Mouse (Mus musculus): Measurements from ENCODE around the gene Tma7. TPM values are rescaled to one million over a fixed set of nuclear protein-coding genes. Genes with fewer than 3 reads are reported as not detected.
A peak's percentile ranks its signal among the peaks of the same experiment; 100 is the strongest.

Gene Tma7
- polyA plus RNA-seq, 1 experiment from 2014 or later: 663 TPM

DNA sequence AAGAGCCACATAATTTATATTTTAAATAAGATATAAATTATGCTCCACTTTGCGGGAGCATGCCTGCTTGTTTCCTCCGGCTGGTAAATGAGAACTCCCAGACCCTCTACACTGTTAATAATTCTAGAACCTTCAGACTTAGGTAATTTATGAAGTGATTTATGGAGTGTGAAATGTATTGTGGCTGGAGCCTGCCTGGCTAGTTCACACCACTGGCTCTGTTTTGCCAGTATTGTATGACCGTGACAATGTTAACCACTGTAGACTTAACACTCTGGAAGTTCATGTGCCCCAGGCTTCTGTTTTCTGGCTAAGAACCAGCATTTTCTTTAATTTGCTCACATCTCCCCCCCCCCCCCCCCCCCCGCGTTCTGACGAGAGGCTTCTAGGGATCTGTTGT lies 25.0 kb upstream of the Tma7 start:
- Histone ChIP-seq H3K36me3 (ENCODE audit: control insufficient read depth, insufficient read depth, low read length) (peaks cover 43% of the 10 kb centered on the region), H3K4me1 (ENCODE audit: control insufficient read depth, insufficient read depth, low read depth, low read length) (peaks cover 4% of the 10 kb centered on the region; the same call in 1 of the 2 replicates), H3K9ac (ENCODE audit: low read depth, low read length) (no peak overlapping the region), H3K27ac (ENCODE audit: low read depth, low read length) (no peak overlapping the region), H3K4me3 (ENCODE audit: low read length) (no peak overlapping the region), H3K9me3 (ENCODE audit: control insufficient read depth, low read length) (no peaks in the 10 kb centered on the region), H3K27me3 (replicated peaks; ENCODE audit: control insufficient read depth, insufficient read depth, low read length) (no peaks in the 10 kb centered on the region), H3K4me2 (ENCODE audit: low read length) (no peak overlapping the region)
- WGBS: 76% methylated on average over 3 of the region's 6 CpGs
- ATAC-seq: no peak

DNA sequence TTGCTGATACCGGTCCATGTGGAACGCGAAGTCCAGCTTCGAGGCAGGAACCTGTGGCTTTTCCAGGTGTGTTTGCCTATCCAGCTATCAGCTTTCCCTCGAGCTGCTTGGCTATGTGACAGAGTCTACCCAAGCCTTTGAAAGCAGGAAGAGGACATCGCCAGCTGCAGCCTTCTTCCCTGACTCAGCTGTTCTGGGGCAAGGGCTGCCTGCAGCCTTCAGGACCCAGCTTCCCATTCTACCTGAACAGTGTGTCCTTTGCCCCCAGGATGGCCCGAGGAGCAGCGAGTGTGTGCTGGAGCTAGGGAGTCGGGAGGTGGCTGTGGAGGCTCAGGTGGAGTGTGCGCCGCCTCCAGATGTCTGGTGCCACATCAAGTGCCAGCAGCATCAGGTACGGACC lies 23.3 kb upstream of the Tma7 start:
- Histone ChIP-seq H3K4me2 (ENCODE audit: low read length) (no peak overlapping the region), H3K9ac (ENCODE audit: low read depth, low read length) (no peak overlapping the region), H3K9me3 (ENCODE audit: control insufficient read depth, low read length) (no peaks in the 10 kb centered on the region), H3K4me1 (ENCODE audit: control insufficient read depth, insufficient read depth, low read depth, low read length) (peaks cover 4% of the 10 kb centered on the region; the same call in 1 of the 2 replicates), H3K27me3 (replicated peaks; ENCODE audit: control insufficient read depth, insufficient read depth, low read length) (no peaks in the 10 kb centered on the region), H3K4me3 (ENCODE audit: low read length) (no peak overlapping the region), H3K36me3 (ENCODE audit: control insufficient read depth, insufficient read depth, low read length) (peaks cover 34% of the 10 kb centered on the region), H3K27ac (ENCODE audit: low read depth, low read length) (peak overlapping the region; percentile 34; the same call in 1 of the 2 replicates)
- 92% methylated on average over 12 of the region's 12 CpGs for WGBS
- no peak for ATAC-seq

DNA sequence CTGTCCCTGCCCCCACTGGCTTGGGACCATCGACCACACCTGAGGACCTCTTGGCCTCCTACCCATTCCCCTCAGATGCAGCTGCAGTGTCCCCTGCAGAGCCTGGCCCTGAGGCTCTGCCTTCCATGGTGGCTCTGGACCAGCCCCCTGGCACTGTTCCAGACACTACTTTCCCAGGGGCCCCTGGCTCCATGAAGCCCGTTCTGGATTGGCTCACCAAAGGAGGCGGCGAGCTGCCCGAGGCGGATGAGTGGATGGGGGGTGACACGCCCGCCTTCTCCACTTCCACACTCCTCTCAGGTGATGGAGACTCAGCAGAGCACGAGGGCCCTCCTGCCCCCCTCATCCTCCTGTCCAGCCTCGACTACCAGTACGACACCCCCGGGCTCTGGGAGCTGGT lies 22.6 kb upstream of the Tma7 start:
- WGBS: 63% methylated on average over 12 of the region's 12 CpGs
- Histone ChIP-seq H3K4me3 (ENCODE audit: low read length) (no peak overlapping the region), H3K9ac (ENCODE audit: low read depth, low read length) (no peak overlapping the region), H3K4me2 (ENCODE audit: low read length) (no peak overlapping the region), H3K4me1 (ENCODE audit: control insufficient read depth, insufficient read depth, low read depth, low read length) (peaks cover 4% of the 10 kb centered on the region; the same call in 1 of the 2 replicates), H3K36me3 (ENCODE audit: control insufficient read depth, insufficient read depth, low read length) (peaks cover 31% of the 10 kb centered on the region), H3K27me3 (replicated peaks; ENCODE audit: control insufficient read depth, insufficient read depth, low read length) (no peaks in the 10 kb centered on the region), H3K27ac (ENCODE audit: low read depth, low read length) (peak overlapping the region; percentile 59; the same call in 1 of the 2 replicates), H3K9me3 (ENCODE audit: control insufficient read depth, low read length) (no peaks in the 10 kb centered on the region)
- peak; percentile 43; the same call in 1 of the 2 replicates for ATAC-seq

DNA sequence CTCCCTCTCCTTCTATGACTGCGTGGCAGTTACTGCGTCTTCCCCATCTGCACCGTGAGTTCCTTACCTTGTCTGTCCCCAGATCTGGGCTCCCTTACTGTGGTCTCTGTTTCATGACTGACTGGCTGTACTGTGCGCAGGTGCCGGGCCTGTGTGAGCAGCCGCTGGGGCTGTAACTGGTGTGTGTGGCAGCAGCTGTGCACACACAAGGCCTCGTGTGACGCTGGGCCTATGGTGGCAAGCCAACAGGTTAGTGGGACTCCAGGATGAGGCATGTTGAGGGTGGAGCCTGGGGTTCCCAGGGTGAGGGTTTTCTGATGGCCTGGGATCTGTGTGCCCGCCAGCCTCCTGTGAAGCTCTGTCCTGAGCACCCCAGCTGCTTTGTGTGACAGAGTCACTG lies 21.7 kb upstream of the Tma7 start:
- Histone ChIP-seq H3K9ac (ENCODE audit: low read depth, low read length) (no peak overlapping the region), H3K9me3 (ENCODE audit: control insufficient read depth, low read length) (no peaks in the 10 kb centered on the region), H3K4me1 (ENCODE audit: control insufficient read depth, insufficient read depth, low read depth, low read length) (peaks cover 11% of the 10 kb centered on the region), H3K36me3 (ENCODE audit: control insufficient read depth, insufficient read depth, low read length) (peaks cover 23% of the 10 kb centered on the region), H3K27ac (ENCODE audit: low read depth, low read length) (no peak overlapping the region), H3K27me3 (replicated peaks; ENCODE audit: control insufficient read depth, insufficient read depth, low read length) (no peaks in the 10 kb centered on the region), H3K4me2 (ENCODE audit: low read length) (no peak overlapping the region), H3K4me3 (ENCODE audit: low read length) (no peak overlapping the region)
- WGBS: 89% methylated on average over 9 of the region's 9 CpGs
- no peak for ATAC-seq

DNA sequence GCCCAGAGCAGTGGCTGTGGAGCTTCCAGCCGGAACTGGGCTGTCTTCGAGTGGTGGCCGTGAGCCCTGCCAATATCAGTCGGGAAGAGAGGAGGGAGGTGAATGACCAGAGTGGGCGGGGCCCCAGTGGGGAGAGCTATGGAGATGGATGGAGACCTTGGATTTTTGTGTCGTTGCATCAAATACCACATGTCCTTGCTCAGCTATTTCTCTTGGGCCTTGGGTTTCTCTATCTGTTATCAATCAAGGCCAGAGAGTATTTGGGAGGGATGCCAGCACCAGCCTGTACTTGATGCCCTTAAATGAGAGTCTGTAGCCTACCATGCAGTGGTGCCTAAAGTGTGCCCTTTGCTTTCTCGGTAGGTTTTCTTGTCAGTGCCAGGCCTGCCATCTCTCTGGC lies 20.9 kb upstream of the Tma7 start:
- H3K36me3 ChIP-seq (ENCODE audit: control insufficient read depth, insufficient read depth, low read length): peaks cover 16% of the 10 kb centered on the region
- H3K27me3 ChIP-seq (replicated peaks; ENCODE audit: control insufficient read depth, insufficient read depth, low read length): no peaks in the 10 kb centered on the region
- H3K27ac ChIP-seq (ENCODE audit: low read depth, low read length): no peak overlapping the region; the same call in 1 of the 2 replicates
- peaks cover 18% of the 10 kb centered on the region for H3K4me1 ChIP-seq (ENCODE audit: control insufficient read depth, insufficient read depth, low read depth, low read length)
- ATAC-seq: no peak
- 74% methylated on average over 7 of the region's 7 CpGs for WGBS
- no peaks in the 10 kb centered on the region for H3K9me3 ChIP-seq (ENCODE audit: control insufficient read depth, low read length)
- H3K9ac ChIP-seq (ENCODE audit: low read depth, low read length): no peak overlapping the region
- no peak overlapping the region for H3K4me3 ChIP-seq (ENCODE audit: low read length)
- H3K4me2 ChIP-seq (ENCODE audit: low read length): no peak overlapping the region

DNA sequence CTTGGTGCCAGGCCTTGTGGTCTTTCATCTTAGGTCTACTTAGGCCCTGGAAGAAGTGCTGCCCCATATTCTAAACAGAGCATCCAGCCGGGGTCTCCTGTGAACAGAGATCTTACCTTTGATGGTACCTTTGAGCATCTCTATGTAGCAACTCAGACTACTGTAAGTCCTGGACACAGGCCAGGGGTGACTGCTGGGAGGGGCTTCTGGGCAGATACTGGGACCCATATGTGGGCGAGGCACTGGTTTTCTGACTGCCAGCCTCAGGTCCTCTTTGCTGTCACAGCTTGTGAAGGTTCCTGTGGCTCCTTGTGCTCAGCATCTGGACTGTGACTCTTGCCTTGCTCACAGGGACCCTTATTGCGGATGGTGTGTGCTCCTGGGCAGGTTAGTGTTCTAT lies 20.2 kb upstream of the Tma7 start:
- peaks cover 15% of the 10 kb centered on the region for H3K36me3 ChIP-seq (ENCODE audit: control insufficient read depth, insufficient read depth, low read length)
- H3K27me3 ChIP-seq (replicated peaks; ENCODE audit: control insufficient read depth, insufficient read depth, low read length): no peaks in the 10 kb centered on the region
- no peak overlapping the region for H3K27ac ChIP-seq (ENCODE audit: low read depth, low read length)
- peaks cover 25% of the 10 kb centered on the region for H3K4me1 ChIP-seq (ENCODE audit: control insufficient read depth, insufficient read depth, low read depth, low read length)
- H3K4me3 ChIP-seq (ENCODE audit: low read length): no peak overlapping the region
- H3K4me2 ChIP-seq (ENCODE audit: low read length): no peak overlapping the region
- no peak for ATAC-seq
- no peak overlapping the region for H3K9ac ChIP-seq (ENCODE audit: low read depth, low read length)
- H3K9me3 ChIP-seq (ENCODE audit: control insufficient read depth, low read length): no peaks in the 10 kb centered on the region
- WGBS: 82% methylated on average over 3 of the region's 3 CpGs

DNA sequence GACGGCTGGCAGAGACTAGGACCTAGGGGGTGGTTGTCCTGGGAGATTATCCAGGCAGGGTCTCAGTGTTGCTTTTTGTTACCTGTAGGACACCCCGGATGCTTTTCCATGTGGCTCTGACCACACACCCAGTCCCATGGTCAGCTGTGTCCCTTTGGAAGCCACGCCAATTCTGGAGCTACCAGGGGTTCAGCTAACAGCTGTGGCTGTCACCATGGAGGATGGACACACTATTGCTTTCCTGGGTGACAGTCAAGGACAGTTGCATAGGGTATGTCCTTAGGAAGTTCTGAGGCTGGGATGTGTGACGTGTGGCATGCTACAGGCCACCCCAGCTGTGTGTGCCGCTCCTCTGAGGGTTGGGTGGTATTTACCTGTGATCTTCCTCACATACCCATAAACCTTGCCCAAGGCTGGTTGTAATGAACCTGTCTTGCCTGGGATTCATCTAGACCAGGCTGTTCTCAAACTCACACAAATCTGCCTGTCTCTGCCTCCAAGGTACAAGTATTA lies 19.6 kb upstream of the Tma7 start:
- H3K9ac ChIP-seq (ENCODE audit: low read depth, low read length): no peak overlapping the region
- H3K4me2 ChIP-seq (ENCODE audit: low read length): no peak overlapping the region
- 93% methylated on average over 5 of the region's 5 CpGs for WGBS
- no peaks in the 10 kb centered on the region for H3K9me3 ChIP-seq (ENCODE audit: control insufficient read depth, low read length)
- H3K27ac ChIP-seq (ENCODE audit: low read depth, low read length): no peak overlapping the region
- no peak overlapping the region for H3K4me3 ChIP-seq (ENCODE audit: low read length)
- no peaks in the 10 kb centered on the region for H3K27me3 ChIP-seq (replicated peaks; ENCODE audit: control insufficient read depth, insufficient read depth, low read length)
- ATAC-seq: no peak
- H3K4me1 ChIP-seq (ENCODE audit: control insufficient read depth, insufficient read depth, low read depth, low read length): peaks cover 31% of the 10 kb centered on the region
- peaks cover 13% of the 10 kb centered on the region for H3K36me3 ChIP-seq (ENCODE audit: control insufficient read depth, insufficient read depth, low read length)

DNA sequence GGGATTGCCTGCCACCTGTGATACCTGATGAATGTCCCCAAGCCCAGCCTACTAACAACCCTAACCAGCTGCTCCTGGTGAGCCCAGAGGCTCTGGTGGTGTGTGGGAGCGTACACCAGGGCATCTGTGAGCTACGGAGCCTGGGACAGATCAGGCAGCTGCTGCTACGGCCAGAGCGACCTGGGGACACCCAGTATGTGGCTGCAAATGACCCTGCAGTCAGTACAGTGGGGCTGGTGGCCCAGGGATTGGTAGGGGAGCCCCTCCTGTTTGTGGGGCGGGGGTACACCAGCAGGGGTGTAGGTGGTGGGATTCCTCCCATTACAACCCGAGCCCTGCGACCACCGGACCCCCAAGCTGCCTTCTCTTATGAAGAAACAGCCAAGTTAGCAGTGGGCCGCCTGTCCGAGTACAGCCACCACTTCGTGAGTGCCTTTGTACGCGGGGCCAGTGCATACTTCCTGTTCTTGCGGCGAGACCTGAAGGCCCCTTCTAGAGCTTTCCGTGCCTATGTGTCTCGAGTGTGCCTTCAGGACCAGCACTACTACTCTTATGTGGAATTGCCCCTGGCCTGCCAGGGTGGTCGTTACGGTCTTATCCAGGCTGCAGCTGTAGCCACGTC lies 18.0 kb upstream of the Tma7 start:
- 86% methylated on average over 20 of the region's 20 CpGs for WGBS
- no peak overlapping the region for H3K9ac ChIP-seq (ENCODE audit: low read depth, low read length)
- H3K4me1 ChIP-seq (ENCODE audit: control insufficient read depth, insufficient read depth, low read depth, low read length): peaks cover 41% of the 10 kb centered on the region
- H3K9me3 ChIP-seq (ENCODE audit: control insufficient read depth, low read length): no peaks in the 10 kb centered on the region
- no peak for ATAC-seq
- no peak overlapping the region for H3K4me2 ChIP-seq (ENCODE audit: low read length)
- no peaks in the 10 kb centered on the region for H3K27me3 ChIP-seq (replicated peaks; ENCODE audit: control insufficient read depth, insufficient read depth, low read length)
- H3K27ac ChIP-seq (ENCODE audit: low read depth, low read length): no peak overlapping the region
- H3K36me3 ChIP-seq (ENCODE audit: control insufficient read depth, insufficient read depth, low read length): peaks cover 3% of the 10 kb centered on the region; the same call in 1 of the 2 replicates
- H3K4me3 ChIP-seq (ENCODE audit: low read length): no peak overlapping the region

DNA sequence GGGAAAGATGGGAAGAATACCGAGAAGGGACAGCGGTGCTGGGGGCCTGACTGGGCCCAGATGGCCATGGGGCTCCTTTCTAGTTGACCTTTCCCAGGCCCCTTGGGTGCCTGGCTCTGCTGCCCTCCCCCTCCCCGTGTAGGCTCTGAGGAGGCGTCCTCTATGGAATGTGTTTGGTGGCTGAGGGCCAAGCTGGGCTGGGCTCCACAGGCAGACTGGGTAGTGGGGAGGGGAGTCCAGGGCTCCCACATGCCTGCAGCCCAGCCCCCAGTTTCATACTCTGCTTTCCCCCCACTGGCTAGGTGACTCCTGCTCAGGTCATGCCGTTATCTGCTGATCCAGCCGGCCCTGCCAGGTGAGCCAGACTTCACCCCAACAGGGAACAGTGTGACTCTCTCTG lies 16.6 kb upstream of the Tma7 start:
- H3K27me3 ChIP-seq (replicated peaks; ENCODE audit: control insufficient read depth, insufficient read depth, low read length): no peaks in the 10 kb centered on the region
- H3K9ac ChIP-seq (ENCODE audit: low read depth, low read length): peak overlapping the region; percentile 14; the same call in 1 of the 2 replicates
- ATAC-seq: 0 out of 2 replicates have a peak, but pooled peaks have one; percentile 10
- peaks cover 3% of the 10 kb centered on the region; the same call in 1 of the 2 replicates for H3K36me3 ChIP-seq (ENCODE audit: control insufficient read depth, insufficient read depth, low read length)
- peak overlapping the region; percentile 98 for H3K27ac ChIP-seq (ENCODE audit: low read depth, low read length)
- H3K4me1 ChIP-seq (ENCODE audit: control insufficient read depth, insufficient read depth, low read depth, low read length): peaks cover 47% of the 10 kb centered on the region
- no peaks in the 10 kb centered on the region for H3K9me3 ChIP-seq (ENCODE audit: control insufficient read depth, low read length)
- WGBS: 41% methylated on average over 6 of the region's 6 CpGs
- H3K4me2 ChIP-seq (ENCODE audit: low read length): peak overlapping the region; percentile 83
- H3K4me3 ChIP-seq (ENCODE audit: low read length): no peak overlapping the region; the same call in 1 of the 2 replicates

Data from hindbrain, embryonic 16.5 days (tissue).